8 mouse cellular contexts compared by ENCODE assay signal in the genomic region with DNA sequence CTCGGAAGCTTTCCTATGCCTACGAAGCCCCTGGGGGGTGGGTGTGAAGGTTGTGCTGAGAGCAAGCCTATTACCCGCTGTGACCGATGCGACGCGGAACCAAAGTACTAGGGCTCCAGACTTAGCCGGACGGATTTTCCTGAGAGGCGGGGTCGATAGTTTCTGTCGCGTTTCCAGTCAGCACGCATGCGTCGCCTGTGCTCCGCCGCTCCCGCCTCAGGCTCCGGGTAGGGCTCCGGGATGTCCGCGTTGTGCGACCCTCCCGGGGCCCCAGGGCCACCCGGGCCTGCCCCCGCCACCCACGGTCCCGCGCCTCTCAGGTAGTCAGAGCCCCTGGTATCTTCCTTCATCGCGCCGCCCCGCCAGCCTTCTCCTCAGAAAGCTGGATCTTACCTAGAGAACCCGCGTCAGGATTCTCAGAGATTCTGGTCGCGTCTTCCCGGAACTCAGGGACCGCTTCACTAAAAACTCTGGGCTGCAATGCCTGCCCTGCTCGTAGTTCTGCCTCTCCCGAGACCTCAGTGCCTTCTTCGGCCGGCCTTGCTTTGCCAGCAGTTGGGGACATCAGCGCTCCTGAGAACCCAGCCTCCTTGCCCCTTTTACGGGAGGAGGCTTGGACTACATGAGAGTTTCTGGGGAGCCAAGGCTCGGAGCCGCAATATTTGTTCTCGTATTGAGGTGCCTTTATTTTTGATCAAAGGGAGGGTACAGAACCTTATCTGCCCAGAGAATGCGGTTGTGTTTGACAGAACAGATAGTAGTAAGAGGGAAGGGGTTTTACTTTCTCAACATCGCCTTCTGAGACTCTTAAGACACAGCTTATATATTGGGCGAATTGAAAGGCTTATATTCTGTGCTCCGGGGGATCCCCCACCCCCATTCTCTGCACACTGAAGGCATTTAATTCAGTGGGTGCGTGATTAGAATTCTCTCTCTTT. TPM values are rescaled to one million over a fixed set of nuclear protein-coding genes. Genes with fewer than 3 reads are reported as not detected.
DNase-seq lines count a peak whose midpoint lies in the region; ATAC-seq lines count a peak whose summit lies in the region.

A gene (plus strand): TSS at position 177 of the 938 bp plus-strand sequence.

- peak; percentile 64 for ATAC-seq in hindbrain, embryonic 14.5 days (ENCODE audit: low FRiP score)

- WGBS in hindbrain, embryonic 14.5 days = 2% methylated on average over 54 of the region's 54 CpGs

- peaks cover 25% of the 10 kb centered on the region for H3K4me1 ChIP-seq in hindbrain, embryonic 14.5 days (replicated peaks; ENCODE audit: control insufficient read depth, insufficient read depth, low read length)

- peak within 1 kb of the TSS; percentile 85 for H3K9ac ChIP-seq in hindbrain, embryonic 14.5 days

- no peaks in the 10 kb centered on the region for H3K27me3 ChIP-seq in hindbrain, embryonic 14.5 days (ENCODE audit: control insufficient read depth, insufficient read depth, low read length)

- H3K36me3 ChIP-seq in hindbrain, embryonic 14.5 days (replicated peaks; ENCODE audit: control insufficient read depth, insufficient read depth) = peaks cover 31% of the 10 kb centered on the region

- no peaks in the 10 kb centered on the region for H3K9me3 ChIP-seq in hindbrain, embryonic 14.5 days (ENCODE audit: control insufficient read depth, low read length)

- H3K27ac ChIP-seq in hindbrain, embryonic 14.5 days = peak within 1 kb of the TSS; percentile 82

- peak; percentile 83 for DNase-seq in T-cell, adult 2 months (ENCODE audit: low spot score)
- peak; percentile 90 to 91 for DNase-seq in cerebellum, postnatal 25 days
- DNase-seq in frontal cortex, postnatal 36 days (ENCODE audit: low spot score in 2 of 2) = peak; percentile 88 to 90
- DNase-seq in hindbrain, embryonic 14.5 days (ENCODE audit: low spot score) = peak; percentile 87
- DNase-seq in layer of hippocampus, postnatal 36 days = peak; percentile 87
- DNase-seq in lung, postnatal 36 days = peak; percentile 88
- peak; percentile 93 for DNase-seq in retina, embryonic 14.5 days (ENCODE audit: low spot score)
- peak; percentile 84 for DNase-seq in thymus, postnatal 36 days

- H3K4me3 ChIP-seq in hindbrain, embryonic 14.5 days (replicated peaks; ENCODE audit: low read length) = peak within 1 kb of the TSS; percentile 74

- peak within 1 kb of the TSS; percentile 92 for H3K4me2 ChIP-seq in hindbrain, embryonic 14.5 days (replicated peaks)

RNA-seq across cellular contexts. Expression of the gene that starts here (rescaled TPM):
- 26.4 and 28.5 TPM in 2 replicates for polyA plus RNA-seq in hindbrain, embryonic 14.5 days (2014; fragmentation: Nextera tagmentation; extraction: Ambion mirVana)
- 10 to 100 TPM; 25.2 to 26.3 TPM for total RNA-seq in layer of hippocampus, postnatal 36 days (2021)

Comparison
In these comparisons a context has a peak if more than half of its experiments do, and no peak if none do; other contexts are left out.
1. Peak in every context shown above with its lines: DNase-seq, ATAC-seq, H3K4me3 ChIP-seq and H3K27ac ChIP-seq.